ENCODE assay signal across 26 mouse cellular contexts in genomic region chr10:98882587-98882986, GRCm38 (mm10). TPM values are rescaled to one million over a fixed set of nuclear protein-coding genes. Genes with fewer than 3 reads are reported as not detected.
DNase-seq lines count a peak whose midpoint lies in the region; ATAC-seq and TF ChIP-seq lines count a peak whose summit lies in the region.
"Had no signal": no experiment of that assay in that cellular context is flagged by ENCODE, and none has a peak within 500 bp of the region (broad histone marks: within the 10 kb centered on the region; RNA-seq: fewer than 3 reads in every experiment).

No protein-coding gene starts in this region.

- no peaks in the 10 kb centered on the region for H3K4me1 ChIP-seq in lung, embryonic 15.5 days
- H3K4me1 ChIP-seq: forebrain, embryonic 13.5 days; heart, embryonic 10.5 days; heart, embryonic 15.5 days; intestine, embryonic 15.5 days; midbrain, embryonic 15.5 days had no signal

- 60% methylated on average over 5 of the region's 5 CpGs for WGBS in lung, embryonic 15.5 days
- 94% methylated on average over 4 of the region's 5 CpGs for WGBS in macrophage (ENCODE audit: missing documents)

- H3K4me2 ChIP-seq in lung, embryonic 15.5 days = no peak overlapping the region
- H3K4me2 ChIP-seq: forebrain, embryonic 13.5 days; heart, embryonic 15.5 days; intestine, embryonic 15.5 days; liver, embryonic 15.5 days; midbrain, embryonic 15.5 days had no signal

- H3K36me3 ChIP-seq in lung, embryonic 15.5 days = no peaks in the 10 kb centered on the region
- H3K36me3 ChIP-seq in macrophage (ENCODE audit: inconsistent target) = no peaks in the 10 kb centered on the region
- H3K36me3 ChIP-seq: heart, embryonic 10.5 days; heart, embryonic 15.5 days; intestine, embryonic 15.5 days; liver, embryonic 15.5 days; midbrain, embryonic 10.5 days; midbrain, embryonic 15.5 days had no signal

- H3K9ac ChIP-seq in lung, embryonic 15.5 days = no peak overlapping the region
- H3K9ac ChIP-seq: forebrain, embryonic 13.5 days; heart, embryonic 15.5 days; intestine, embryonic 15.5 days; liver, embryonic 15.5 days; midbrain, embryonic 15.5 days had no signal

- peak overlapping the region; percentile 35 for H3K27ac ChIP-seq in gastrocnemius, adult 2 months
- H3K27ac ChIP-seq in lung, embryonic 15.5 days = peak overlapping the region; percentile 50
- H3K27ac ChIP-seq in macrophage = peak overlapping the region; percentile 95; the same call in 1 of the 2 replicates
- H3K27ac ChIP-seq: forebrain, embryonic 13.5 days; heart, embryonic 10.5 days; heart, embryonic 15.5 days; intestine, embryonic 15.5 days; liver, embryonic 15.5 days; midbrain, embryonic 10.5 days; midbrain, embryonic 15.5 days had no signal

- H3K4me3 ChIP-seq in gastrocnemius, adult 2 months = peak overlapping the region; percentile 28
- H3K4me3 ChIP-seq in lung, embryonic 15.5 days = no peak overlapping the region
- no peak overlapping the region for H3K4me3 ChIP-seq in macrophage (ENCODE audit: inconsistent target)
- H3K4me3 ChIP-seq: forebrain, embryonic 13.5 days; heart, embryonic 10.5 days; heart, embryonic 15.5 days; intestine, embryonic 15.5 days; liver, embryonic 15.5 days; midbrain, embryonic 10.5 days; midbrain, embryonic 15.5 days had no signal

- H3K27me3 ChIP-seq in lung, embryonic 15.5 days = no peaks in the 10 kb centered on the region
- H3K27me3 ChIP-seq: forebrain, embryonic 13.5 days; heart, embryonic 15.5 days; intestine, embryonic 15.5 days; liver, embryonic 15.5 days; midbrain, embryonic 15.5 days; Patski had no signal

- no peaks in the 10 kb centered on the region; the same call in 1 of the 2 replicates for H3K79me2 ChIP-seq in macrophage (ENCODE audit: inconsistent target)

- ATAC-seq in lung, embryonic 15.5 days (ENCODE audit: borderline replicate concordance, extremely low read depth, low FRiP score, low TSS enrichment) = no peak
- ATAC-seq: forebrain, embryonic 13.5 days; hindbrain, embryonic 16.5 days; intestine, embryonic 15.5 days; midbrain, embryonic 15.5 days; Patski had no signal

- intact Hi-C loops in gastrocnemius, adult 2 months (cut with DNase I) = no loop called here
- intact Hi-C loops in gastrocnemius, postnatal 14 days (cut with DNase I; ENCODE audit: low total_unique reads) = no loop called here

- no peak for TF ChIP-seq CTCF in gastrocnemius, adult 2 months (IDR thresholded peaks at IDR 0.05)

- peak; percentile 36 for DNase-seq in gastrocnemius, adult 2 months
- DNase-seq in gastrocnemius, adult 8-10 months (ENCODE audit: low spot score in 2 of 2) = no peak
- no peak for DNase-seq in lung, adult 18-20 months
- peak; percentile 44 for DNase-seq in gastrocnemius, postnatal 14 days
- no peak for DNase-seq in kidney, adult 9 months
- DNase-seq in adrenal gland, postnatal 36 days = no peak
- DNase-seq: adrenal gland, postnatal 10 days; cerebellum, adult 11 months; cerebellum, postnatal 14 days; heart, adult 11 months; kidney, postnatal 14 days; layer of hippocampus, adult 9-11 months; right cerebral cortex, postnatal 25 days; spleen, adult 18-20 months; thymus, postnatal 25 days had no signal

- H3K9me3 ChIP-seq in lung, embryonic 15.5 days = no peaks in the 10 kb centered on the region
- H3K9me3 ChIP-seq: forebrain, embryonic 13.5 days; heart, embryonic 10.5 days; heart, embryonic 15.5 days; intestine, embryonic 15.5 days; liver, embryonic 15.5 days; midbrain, embryonic 10.5 days; midbrain, embryonic 15.5 days had no signal

RNA-seq across cellular contexts. Expression of gene Atp2b1, which starts 31.6 kb away (rescaled TPM):
- total RNA-seq in gastrocnemius, adult 2 months (2021) = 10 to 100 TPM; 74.7 to 79.0 TPM
- total RNA-seq in gastrocnemius, adult 8-10 months (2022) = 10 to 100 TPM; 61.9 to 75.9 (median 73.7) TPM
- polyA plus RNA-seq in lung, embryonic 15.5 days (2015; fragmentation: Nextera tagmentation; extraction: Ambion mirVana) = 181 and 199 TPM in 2 replicates
- 10 to 100 TPM; 55.0 to 55.8 TPM for total RNA-seq in gastrocnemius, postnatal 14 days (2021)
- 1,000 to 10,000 TPM in 3 of 26 experiments, 100 to 1,000 TPM in 23; 379 to 1,083 (median 632) TPM for total RNA-seq in macrophage (2018; cell fraction: chromatin; rRNA removed)
- total RNA-seq in macrophage (2018; cell fraction: cytosol; rRNA removed) = 100 to 1,000 TPM in 22 of 26 experiments, 10 to 100 TPM in 4; 93.4 to 277 (median 163) TPM
- 100 to 1,000 TPM; 320 to 861 (median 504) TPM for total RNA-seq in macrophage (2018; cell fraction: nucleus; rRNA removed)
- 95.0 to 177 TPM (median 143 TPM) in 3 replicates for polyA plus RNA-seq in macrophage (2018)
- total RNA-seq in adrenal gland, postnatal 36 days (2021) = 10 to 100 TPM; 50.1 to 57.9 TPM

Comparison
In these comparisons a context has a peak if more than half of its experiments do, and no peak if none do; other contexts are left out.
1. DNase-seq: peak in gastrocnemius, adult 2 months (single experiment) and gastrocnemius, postnatal 14 days (single experiment); none in gastrocnemius, adult 8-10 months (0 of 2), lung, adult 18-20 months (0 of 2), kidney, adult 9 months (single experiment) and adrenal gland, postnatal 36 days (0 of 2).
2. H3K27ac ChIP-seq: peak in every context shown above with its lines; median percentile 95 in macrophage; 50 in lung, embryonic 15.5 days; 35 in gastrocnemius, adult 2 months.